ENCODE assay signal across 13 mouse cellular contexts in genomic region chr4:43427501-43428179, GRCm38 (mm10). TPM values are rescaled to one million over a fixed set of nuclear protein-coding genes. Genes with fewer than 3 reads are reported as not detected.
DNase-seq lines count a peak whose midpoint lies in the region.
"Had no signal": no experiment of that assay in that cellular context is flagged by ENCODE, and none has a peak within 500 bp of the region (broad histone marks: within the 10 kb centered on the region; RNA-seq: fewer than 3 reads in every experiment).

No protein-coding gene starts in this region.

- H3K9me3 ChIP-seq in limb, embryonic 10.5 days (replicated peaks): no peaks in the 10 kb centered on the region
- H3K9me3 ChIP-seq: hindbrain, embryonic 15.5 days had no signal

- peak; percentile 20 for DNase-seq in cerebellum, adult 9-11 months
- no peak for DNase-seq in cerebellum, adult 8-10 months
- DNase-seq in ovary, postnatal 36 days (ENCODE audit: low spot score): peak; percentile 5
- no peak for DNase-seq in ovary, postnatal 14 days (ENCODE audit: low spot score)
- no peak for DNase-seq in limb, embryonic 10.5 days (ENCODE audit: low spot score)
- DNase-seq in thymus, postnatal 25 days: peak; percentile 87
- DNase-seq in adrenal gland, adult 18-20 months (ENCODE audit: low spot score in 2 of 2): no peak
- no peak for DNase-seq in frontal cortex, postnatal 14 days (ENCODE audit: low spot score in 2 of 2)

- H3K36me3 ChIP-seq in limb, embryonic 10.5 days: peaks cover 26% of the 10 kb centered on the region

- peak overlapping the region; percentile 33 for H3K4me3 ChIP-seq in limb, embryonic 10.5 days
- H3K4me3 ChIP-seq: hindbrain, embryonic 15.5 days; myocyte had no signal

- H3K4me1 ChIP-seq in limb, embryonic 10.5 days: peaks cover 32% of the 10 kb centered on the region

- WGBS in limb, embryonic 10.5 days: 21% methylated on average over 23 of the region's 23 CpGs

- peaks cover 86% of the 10 kb centered on the region for H3K27me3 ChIP-seq in limb, embryonic 10.5 days (ENCODE audit: low read depth, poor library complexity, severe bottlenecking)

- no peak overlapping the region for H3K27ac ChIP-seq in limb, embryonic 10.5 days
- H3K27ac ChIP-seq: hindbrain, embryonic 15.5 days had no signal

RNA-seq across cellular contexts. Expression of gene Fam166b, which starts 1.3 kb away (rescaled TPM):
- polyA plus RNA-seq in limb, embryonic 10.5 days (2016; fragmentation: Nextera tagmentation; extraction: Ambion mirVana): 0.18 TPM in 1 of 2 replicates, not detected in the other
- not detected for total RNA-seq in adrenal gland, adult 18-20 months (2021)
- polyA plus RNA-seq: embryonic facial prominence, embryonic 11.5 days had no signal

RNA-seq across cellular contexts. Expression of gene Tesk1, which starts 14.1 kb away (rescaled TPM):
- 7.5 and 9.7 TPM in 2 replicates for polyA plus RNA-seq in limb, embryonic 10.5 days (2016; fragmentation: Nextera tagmentation; extraction: Ambion mirVana)
- total RNA-seq in adrenal gland, adult 18-20 months (2021): 10 to 100 TPM; 67.6 to 72.3 TPM

RNA-seq across cellular contexts. Expression of gene Cd72, which starts 26.8 kb away (rescaled TPM):
- polyA plus RNA-seq in limb, embryonic 10.5 days (2016; fragmentation: Nextera tagmentation; extraction: Ambion mirVana): 2.0 and 2.3 TPM in 2 replicates
- 1 to 10 TPM; 2.6 to 2.8 TPM for total RNA-seq in adrenal gland, adult 18-20 months (2021)

RNA-seq across cellular contexts. Expression of gene Rusc2, which starts 45.9 kb away (rescaled TPM):
- polyA plus RNA-seq in limb, embryonic 10.5 days (2016; fragmentation: Nextera tagmentation; extraction: Ambion mirVana): 3.4 and 5.8 TPM in 2 replicates
- 10 to 100 TPM; 36.9 to 39.9 TPM for total RNA-seq in adrenal gland, adult 18-20 months (2021)

RNA-seq across cellular contexts. Expression of gene Sit1, which starts 55.9 kb away (rescaled TPM):
- not detected in 2 replicates for polyA plus RNA-seq in limb, embryonic 10.5 days (2016; fragmentation: Nextera tagmentation; extraction: Ambion mirVana)
- total RNA-seq in adrenal gland, adult 18-20 months (2021): under 1 TPM in 1 of 2 experiments, not detected in 1; 0.38 TPM
- polyA plus RNA-seq: embryonic facial prominence, embryonic 11.5 days; hindbrain, embryonic 15.5 days; limb, embryonic 14.5 days; myocyte; stomach, embryonic 14.5 days had no signal

Comparison
In these comparisons a context has a peak if more than half of its experiments do, and no peak if none do; other contexts are left out.
1. DNase-seq: peak in cerebellum, adult 9-11 months (single experiment), ovary, postnatal 36 days (single experiment) and thymus, postnatal 25 days (single experiment); none in cerebellum, adult 8-10 months (single experiment), ovary, postnatal 14 days (single experiment), limb, embryonic 10.5 days (single experiment), adrenal gland, adult 18-20 months (0 of 2) and frontal cortex, postnatal 14 days (0 of 2).